In the genomic region with DNA sequence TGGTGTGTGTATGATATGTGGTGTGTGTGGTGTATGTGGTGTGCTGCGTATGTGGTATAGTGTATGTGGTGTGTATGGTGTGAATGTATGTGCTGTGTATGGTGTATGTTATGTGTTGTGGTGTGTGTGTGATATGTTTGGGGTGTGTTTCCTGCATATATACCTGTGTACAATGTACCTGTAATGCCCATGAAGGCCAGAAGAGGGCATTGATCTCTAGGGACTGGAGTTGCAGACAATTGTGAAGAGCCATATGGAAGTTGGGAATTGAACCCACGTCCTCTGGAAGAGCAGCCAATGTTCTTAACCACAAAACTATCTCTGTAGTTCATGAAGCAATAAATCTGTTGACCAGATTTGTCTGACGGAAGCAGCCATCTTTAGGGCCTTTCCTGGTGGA, we compare ENCODE assay signal across 13 mouse cellular contexts. TPM values are rescaled to one million over a fixed set of nuclear protein-coding genes. Genes with fewer than 3 reads are reported as not detected.
DNase-seq lines count a peak whose midpoint lies in the region; ATAC-seq and TF ChIP-seq lines count a peak whose summit lies in the region.
"Had no signal": no experiment of that assay in that cellular context is flagged by ENCODE, and none has a peak within 500 bp of the region (broad histone marks: within the 10 kb centered on the region; RNA-seq: fewer than 3 reads in every experiment).

No protein-coding gene starts in this region.

- no peaks in the 10 kb centered on the region for H3K36me3 ChIP-seq in intestine, postnatal 0 days (ENCODE audit: control insufficient read depth, insufficient read depth)
- H3K36me3 ChIP-seq in intestine, embryonic 15.5 days: no peaks in the 10 kb centered on the region
- no peaks in the 10 kb centered on the region for H3K36me3 ChIP-seq in E14TG2a.4 (ENCODE audit: insufficient read depth, low read length)
- H3K36me3 ChIP-seq in hindbrain, embryonic 13.5 days: no peaks in the 10 kb centered on the region
- H3K36me3 ChIP-seq in heart, embryonic 12.5 days: no peaks in the 10 kb centered on the region
- H3K36me3 ChIP-seq: limb, embryonic 13.5 days had no signal

- H3K27me3 ChIP-seq in intestine, postnatal 0 days (replicated peaks; ENCODE audit: control insufficient read depth, insufficient read depth, low read length): no peaks in the 10 kb centered on the region
- H3K27me3 ChIP-seq in intestine, embryonic 15.5 days (replicated peaks): no peaks in the 10 kb centered on the region
- no peaks in the 10 kb centered on the region; the same call in 1 of the 2 replicates for H3K27me3 ChIP-seq in E14TG2a.4 (ENCODE audit: insufficient read depth, low read length)
- peaks cover 6% of the 10 kb centered on the region; the same call in 1 of the 2 replicates for H3K27me3 ChIP-seq in hindbrain, embryonic 13.5 days
- H3K27me3 ChIP-seq in heart, embryonic 12.5 days (replicated peaks): peaks cover 9% of the 10 kb centered on the region
- H3K27me3 ChIP-seq: limb, embryonic 13.5 days had no signal

- H3K27ac ChIP-seq in intestine, postnatal 0 days (ENCODE audit: low read depth, low read length): no peak overlapping the region
- no peak overlapping the region for H3K27ac ChIP-seq in intestine, embryonic 15.5 days
- H3K27ac ChIP-seq in hindbrain, embryonic 13.5 days: no peak overlapping the region
- no peak overlapping the region for H3K27ac ChIP-seq in heart, embryonic 12.5 days (ENCODE audit: poor library complexity, severe bottlenecking)
- H3K27ac ChIP-seq: limb, embryonic 13.5 days had no signal

- ATAC-seq in intestine, postnatal 0 days: no peak
- ATAC-seq in intestine, embryonic 15.5 days: no peak
- ATAC-seq in hindbrain, embryonic 13.5 days (ENCODE audit: low FRiP score): no peak
- no peak for ATAC-seq in heart, embryonic 12.5 days (ENCODE audit: insufficient number of reproducible peaks, low FRiP score)
- ATAC-seq: inflammation-experienced regulatory T-cells, adult 6 months had no signal

- no peaks in the 10 kb centered on the region for H3K4me1 ChIP-seq in intestine, postnatal 0 days (replicated peaks; ENCODE audit: control insufficient read depth, insufficient read depth, low read length)
- peaks cover 17% of the 10 kb centered on the region for H3K4me1 ChIP-seq in intestine, embryonic 15.5 days (replicated peaks)
- peaks cover 17% of the 10 kb centered on the region for H3K4me1 ChIP-seq in lung, adult 2 months (ENCODE audit: control insufficient read depth, insufficient read depth, low read length)
- peaks cover 30% of the 10 kb centered on the region for H3K4me1 ChIP-seq in E14TG2a.4 (replicated peaks; ENCODE audit: low read depth, low read length)
- peaks cover 10% of the 10 kb centered on the region for H3K4me1 ChIP-seq in hindbrain, embryonic 13.5 days (replicated peaks)
- peaks cover 14% of the 10 kb centered on the region for H3K4me1 ChIP-seq in heart, embryonic 12.5 days (replicated peaks)

- DNase-seq in lung, adult 2 months: no peak
- no peak for DNase-seq in lung, postnatal 10 days
- DNase-seq in brain, adult 2 months (ENCODE audit: low read depth, low spot score): peak; percentile 43
- DNase-seq: adrenal gland, adult 2 months; gastrocnemius, postnatal 10 days; right cerebral cortex, postnatal 4 days had no signal

- WGBS in intestine, postnatal 0 days: 72% methylated on average over 3 of the region's 3 CpGs
- WGBS in intestine, embryonic 15.5 days: 70% methylated on average over 3 of the region's 3 CpGs
- 73% methylated on average over 3 of the region's 3 CpGs for WGBS in lung, adult 2 months
- 75% methylated on average over 3 of the region's 3 CpGs for WGBS in hindbrain, embryonic 13.5 days
- WGBS in heart, embryonic 12.5 days: 60% methylated on average over 3 of the region's 3 CpGs

- H3K9ac ChIP-seq in intestine, postnatal 0 days (ENCODE audit: low read depth, low read length): no peak overlapping the region
- H3K9ac ChIP-seq in intestine, embryonic 15.5 days: no peak overlapping the region
- no peak overlapping the region for H3K9ac ChIP-seq in hindbrain, embryonic 13.5 days
- no peak overlapping the region for H3K9ac ChIP-seq in heart, embryonic 12.5 days
- H3K9ac ChIP-seq: limb, embryonic 13.5 days had no signal

- no peaks in the 10 kb centered on the region for H3K9me3 ChIP-seq in intestine, postnatal 0 days (ENCODE audit: control insufficient read depth)
- no peaks in the 10 kb centered on the region for H3K9me3 ChIP-seq in intestine, embryonic 15.5 days
- peaks cover 13% of the 10 kb centered on the region for H3K9me3 ChIP-seq in E14TG2a.4 (ENCODE audit: low read length)
- H3K9me3 ChIP-seq in hindbrain, embryonic 13.5 days: peaks cover 4% of the 10 kb centered on the region; the same call in 1 of the 2 replicates
- peaks cover 11% of the 10 kb centered on the region for H3K9me3 ChIP-seq in heart, embryonic 12.5 days (replicated peaks)

- H3K4me2 ChIP-seq in intestine, postnatal 0 days (replicated peaks; ENCODE audit: low read depth): no peak overlapping the region
- no peak overlapping the region for H3K4me2 ChIP-seq in intestine, embryonic 15.5 days (replicated peaks)
- no peak overlapping the region for H3K4me2 ChIP-seq in hindbrain, embryonic 13.5 days
- H3K4me2 ChIP-seq in heart, embryonic 12.5 days: no peak overlapping the region
- H3K4me2 ChIP-seq: limb, embryonic 13.5 days had no signal

- no peak for TF ChIP-seq POLR2A in lung, adult 2 months (IDR thresholded peaks at IDR 0.05; ENCODE audit: borderline replicate concordance, extremely low read depth, low read depth, low read length)

- peak; percentile 66 for TF ChIP-seq CTCF in intestine, postnatal 0 days (IDR thresholded peaks at IDR 0.05; ENCODE audit: low read depth)
- TF ChIP-seq CTCF in lung, adult 2 months (IDR thresholded peaks at IDR 0.05; ENCODE audit: insufficient read depth, low read length): 0 out of 2 replicates have a peak, but pooled peaks have one; percentile 18
- TF ChIP-seq CTCF in E14TG2a.4 (conservative IDR thresholded peaks at IDR 0.05; ENCODE audit: low read length): peak; percentile 32; the same call in 1 of the 2 replicates

- no peak overlapping the region for H3K4me3 ChIP-seq in intestine, postnatal 0 days (ENCODE audit: low read depth, low read length)
- no peak overlapping the region for H3K4me3 ChIP-seq in intestine, embryonic 15.5 days (replicated peaks)
- no peak overlapping the region for H3K4me3 ChIP-seq in lung, adult 2 months (replicated peaks; ENCODE audit: extremely low read depth, low read depth, low read length)
- no peak overlapping the region for H3K4me3 ChIP-seq in E14TG2a.4 (replicated peaks; ENCODE audit: low read length)
- no peak overlapping the region for H3K4me3 ChIP-seq in hindbrain, embryonic 13.5 days
- H3K4me3 ChIP-seq in heart, embryonic 12.5 days: no peak overlapping the region
- H3K4me3 ChIP-seq: limb, embryonic 13.5 days had no signal

RNA-seq across cellular contexts. Expression of a gene that starts 15.1 kb away (rescaled TPM):
- polyA plus RNA-seq in intestine, postnatal 0 days (2015; fragmentation: Nextera tagmentation; extraction: Ambion mirVana): 0.14 and 0.27 TPM in 2 replicates
- 1.5 and 1.7 TPM in 2 replicates for polyA plus RNA-seq in intestine, embryonic 15.5 days (2015; fragmentation: Nextera tagmentation; extraction: Ambion mirVana)
- polyA plus RNA-seq in lung, adult 2 months (2012; rRNA removed): 7.0 and 13.2 TPM in 2 replicates
- 40.1 and 47.2 TPM in 2 replicates for polyA plus RNA-seq in hindbrain, embryonic 13.5 days (2015; fragmentation: Nextera tagmentation; extraction: Ambion mirVana)
- polyA plus RNA-seq in heart, embryonic 12.5 days (2016; fragmentation: Nextera tagmentation; extraction: Ambion mirVana): 1.3 and 1.5 TPM in 2 replicates
- polyA plus RNA-seq: inflammation-experienced regulatory T-cells, adult 6 months had no signal
